10 mouse cellular contexts compared by ENCODE assay signal in the genomic region with DNA sequence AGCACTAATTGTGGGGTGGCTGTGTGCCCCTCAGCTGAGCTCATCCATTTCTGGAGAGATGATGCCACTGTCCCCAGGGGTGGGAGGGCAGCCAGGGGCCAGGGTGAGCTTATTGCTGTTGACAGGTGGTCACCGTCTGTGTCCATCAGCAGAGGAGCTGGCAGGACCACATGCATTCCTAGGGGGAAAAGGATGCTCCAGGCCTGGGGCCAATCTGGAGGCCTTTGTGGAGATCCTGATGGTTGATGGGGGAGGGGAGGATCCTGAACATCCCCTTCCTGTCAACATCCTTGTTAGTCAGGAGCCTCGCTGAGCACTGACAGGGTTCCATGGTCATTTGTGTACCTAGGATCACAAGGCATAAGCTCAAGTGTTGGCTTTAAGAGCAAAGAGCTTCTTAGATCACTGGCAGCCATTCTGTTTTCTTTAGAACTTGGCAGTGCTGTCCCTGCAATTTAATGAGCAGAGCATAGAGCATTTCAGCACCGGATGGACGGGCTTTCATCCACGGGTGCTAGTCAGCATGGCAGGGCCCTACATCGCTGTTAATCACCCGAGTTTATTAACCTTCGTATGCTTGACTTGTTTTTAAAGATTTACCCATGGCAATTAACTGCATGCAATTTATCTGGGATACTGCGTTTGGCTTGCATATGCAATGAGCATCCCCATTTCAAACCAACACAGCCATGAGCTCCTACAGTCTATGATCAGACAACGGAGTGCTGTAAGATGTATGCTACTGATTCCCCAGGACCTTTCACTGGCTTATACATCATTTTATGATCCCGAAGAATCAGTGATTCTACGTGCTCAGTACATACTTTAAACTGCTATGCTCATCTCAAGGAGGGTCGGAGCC. TPM values are rescaled to one million over a fixed set of nuclear protein-coding genes. Genes with fewer than 3 reads are reported as not detected.
DNase-seq lines count a peak whose midpoint lies in the region; ATAC-seq lines count a peak whose summit lies in the region.
"Had no signal": no experiment of that assay in that cellular context is flagged by ENCODE, and none has a peak within 500 bp of the region (broad histone marks: within the 10 kb centered on the region; RNA-seq: fewer than 3 reads in every experiment).

No protein-coding gene starts in this region.

- H3K27ac ChIP-seq in neural tube, embryonic 13.5 days (replicated peaks) = peak overlapping the region; percentile 80
- H3K27ac ChIP-seq: heart, embryonic 10.5 days had no signal

- peaks cover 21% of the 10 kb centered on the region for H3K4me1 ChIP-seq in neural tube, embryonic 13.5 days (replicated peaks)
- H3K4me1 ChIP-seq: megakaryocyte, embryonic 14.5 days had no signal

- no peak overlapping the region for H3K4me2 ChIP-seq in neural tube, embryonic 13.5 days

- no peak overlapping the region for H3K9ac ChIP-seq in neural tube, embryonic 13.5 days

- no peak overlapping the region for H3K4me3 ChIP-seq in neural tube, embryonic 13.5 days
- H3K4me3 ChIP-seq: heart, embryonic 10.5 days; megakaryocyte, embryonic 14.5 days had no signal

- peak; percentile 55 to 62 for DNase-seq in layer of hippocampus, postnatal 14 days (ENCODE audit: low spot score in 2 of 2)
- DNase-seq in layer of hippocampus, adult 9-11 months = no peak
- peak; percentile 99 for DNase-seq in cerebellum, adult 9-11 months
- peak; percentile 41 for DNase-seq in gastrocnemius, postnatal 10 days
- DNase-seq in frontal cortex, postnatal 36 days (ENCODE audit: low spot score in 2 of 2) = no peak
- no peak for DNase-seq in right cerebral cortex, adult 2 months (ENCODE audit: low spot score in 2 of 2)
- DNase-seq in heart, adult 8-10 months (ENCODE audit: low spot score) = no peak

- H3K27me3 ChIP-seq in neural tube, embryonic 13.5 days = no peaks in the 10 kb centered on the region

- H3K9me3 ChIP-seq in neural tube, embryonic 13.5 days = no peaks in the 10 kb centered on the region
- H3K9me3 ChIP-seq: heart, embryonic 10.5 days had no signal

- 35% methylated on average over 13 of the region's 13 CpGs for WGBS in neural tube, embryonic 13.5 days

- peak; percentile 90 for ATAC-seq in neural tube, embryonic 13.5 days (ENCODE audit: low read depth)

- H3K36me3 ChIP-seq in neural tube, embryonic 13.5 days = peaks cover 44% of the 10 kb centered on the region
- H3K36me3 ChIP-seq: heart, embryonic 10.5 days had no signal

RNA-seq across cellular contexts. Expression of a gene that starts 26.9 kb away (rescaled TPM):
- not detected for total RNA-seq in layer of hippocampus, postnatal 14 days (2021)
- under 1 TPM in 1 of 2 experiments, not detected in 1; 0.31 TPM for total RNA-seq in gastrocnemius, postnatal 10 days (2021)
- 2.0 and 3.5 TPM in 2 replicates for polyA plus RNA-seq in neural tube, embryonic 13.5 days (2015; fragmentation: Nextera tagmentation; extraction: Ambion mirVana)
- total RNA-seq in heart, adult 8-10 months (2022) = not detected

RNA-seq across cellular contexts. Expression of a gene that starts 45.2 kb away (rescaled TPM):
- total RNA-seq in layer of hippocampus, postnatal 14 days (2021) = 1 to 10 TPM; 2.7 to 2.9 TPM
- total RNA-seq in gastrocnemius, postnatal 10 days (2021) = 1 to 10 TPM; 8.1 to 8.5 TPM
- 2.2 and 2.8 TPM in 2 replicates for polyA plus RNA-seq in neural tube, embryonic 13.5 days (2015; fragmentation: Nextera tagmentation; extraction: Ambion mirVana)
- 1 to 10 TPM; 1.9 to 3.4 (median 2.3) TPM for total RNA-seq in heart, adult 8-10 months (2022)

Comparison
In these comparisons a context has a peak if more than half of its experiments do, and no peak if none do; other contexts are left out.
1. DNase-seq: peak in layer of hippocampus, postnatal 14 days (2 of 2), cerebellum, adult 9-11 months (single experiment) and gastrocnemius, postnatal 10 days (single experiment); none in layer of hippocampus, adult 9-11 months (single experiment), frontal cortex, postnatal 36 days (0 of 2), right cerebral cortex, adult 2 months (0 of 2) and heart, adult 8-10 months (single experiment).